Mouse (Mus musculus) lung, postnatal 0 days (tissue): Measurements from ENCODE around the gene Klf1. TPM values are rescaled to one million over a fixed set of nuclear protein-coding genes. Genes with fewer than 3 reads are reported as not detected.
A peak's percentile ranks its signal among the peaks of the same experiment; 100 is the strongest.
"Not testable (repeated sequence)": the region's sequence is repeated elsewhere in the genome, so short reads cannot be mapped to it uniquely, and the experiment has no call there.

Source experiments
- ATAC-seq: fragments of 200-750 bp; cut with Nextera tagmentation; 2 replicates; pipeline ENCODE4 v1.8.0; 2017; ENCODE audit warnings: moderate library complexity
- DNase-seq: peaks from one replicate; pipeline ENCODE4 v3.0.0-alpha.2; 2016; ENCODE audit warnings: low spot score
- H3K27ac ChIP-seq: fragments of 300-500 bp; sonication (generic); 2 replicates; pipeline ENCODE4 v1.5.1; 2014; ENCODE audit warnings: antibody characterized with exemption, mild to moderate bottlenecking, low read length, mixed read lengths
- H3K27me3 ChIP-seq: fragments of 300-500 bp; sonication (generic); replicated peaks from 2 replicates; pipeline ENCODE4 v1.6.1; 2014; ENCODE audit warnings: low read length, mixed read lengths; ENCODE audit not compliant: insufficient read depth
- H3K36me3 ChIP-seq: fragments of 300-500 bp; sonication (generic); 2 replicates; pipeline ENCODE4 v1.6.1; 2014; ENCODE audit warnings: low read length, mixed read lengths; ENCODE audit not compliant: insufficient read depth
- H3K4me1 ChIP-seq: fragments of 300-500 bp; sonication (generic); 2 replicates; pipeline ENCODE4 v1.6.1; 2014; ENCODE audit warnings: antibody characterized with exemption, low read depth, low read length, mixed read lengths; ENCODE audit not compliant: insufficient read depth
- H3K4me2 ChIP-seq: fragments of 300-500 bp; sonication (generic); replicated peaks from 2 replicates; pipeline ENCODE4 v1.6.1; 2014; ENCODE audit warnings: low read depth, mild to moderate bottlenecking, low read length, moderate library complexity, mixed read lengths
- H3K4me3 ChIP-seq: fragments of 300-500 bp; sonication (generic); 2 replicates; pipeline ENCODE4 v1.5.1; 2014; ENCODE audit warnings: low read depth, low read length
- H3K9ac ChIP-seq: fragments of 300-500 bp; sonication (generic); replicated peaks from 2 replicates; pipeline ENCODE4 v1.6.1; 2014; ENCODE audit warnings: low read depth, mild to moderate bottlenecking
- H3K9me3 ChIP-seq: fragments of 300-500 bp; sonication (generic); 2 replicates; pipeline ENCODE4 v1.6.1; 2016; ENCODE audit warnings: low read length, mixed read lengths
- CTCF ChIP-seq: IDR thresholded peaks from 2 replicates; pipeline ENCODE4 v1.5.1; 2016; ENCODE audit warnings: antibody characterized with exemption, mild to moderate bottlenecking
- EP300 ChIP-seq: IDR thresholded peaks from 2 replicates; pipeline ENCODE4 v1.6.1; 2016; ENCODE audit warnings: antibody characterized with exemption, mild to moderate bottlenecking, control low read depth
- WGBS: fragments of 180-500 bp; shearing (Covaris S2); extraction: QIAGEN DNeasy Blood & Tissue Kit; methylation state at CpG from one replicate; pipeline ENCODE4 v1.1.7; 2014; 5-methylcytosine and 5-hydroxymethylcytosine counted together
- polyA plus RNA-seq: library from polyadenylated mRNA; unstranded; fragments of >200 nt; fragmentation: Nextera tagmentation; extraction: Ambion mirVana; gene quantifications from 2 replicates; pipeline ENCODE4 v1.2.1, GENCODE M21; 2015

Klf1 gene
- polyA plus RNA-seq, 1 experiment from 2014 or later = 1.1 TPM

DNA sequence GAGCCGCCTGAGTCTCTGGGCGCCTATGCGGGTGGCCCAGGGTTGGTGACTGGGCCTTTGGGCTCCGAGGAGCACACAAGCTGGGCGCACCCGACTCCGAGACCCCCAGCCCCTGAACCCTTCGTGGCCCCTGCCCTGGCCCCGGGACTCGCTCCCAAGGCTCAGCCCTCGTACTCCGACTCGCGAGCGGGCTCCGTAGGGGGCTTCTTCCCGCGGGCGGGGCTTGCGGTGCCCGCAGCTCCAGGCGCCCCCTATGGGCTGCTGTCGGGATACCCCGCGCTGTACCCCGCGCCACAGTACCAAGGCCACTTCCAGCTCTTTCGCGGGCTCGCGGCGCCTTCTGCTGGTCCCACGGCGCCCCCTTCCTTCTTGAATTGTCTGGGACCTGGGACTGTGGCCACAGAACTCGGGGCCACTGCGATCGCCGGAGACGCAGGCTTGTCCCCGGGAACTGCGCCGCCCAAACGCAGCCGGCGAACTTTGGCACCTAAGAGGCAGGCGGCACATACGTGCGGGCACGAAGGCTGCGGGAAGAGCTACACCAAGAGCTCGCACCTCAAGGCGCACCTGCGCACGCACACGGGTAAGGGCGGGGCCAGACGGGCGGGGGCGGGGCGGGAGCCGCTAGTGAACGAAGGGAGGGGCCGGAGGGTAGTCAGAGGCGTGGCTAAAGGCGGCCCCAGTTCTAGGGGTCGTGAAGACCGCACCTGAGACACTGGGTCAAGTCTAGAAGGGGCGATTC is 1.4 kb downstream of the Klf1 start:
- Histone ChIP-seq H3K9ac (peak overlapping the region; percentile 29), H3K4me3 (peak overlapping the region; percentile 48), H3K27ac (peak overlapping the region; percentile 77), H3K36me3 (no peaks in the 10 kb centered on the region), H3K4me1 (peaks cover 6% of the 10 kb centered on the region; the same call in 1 of the 2 replicates), H3K4me2 (peak overlapping the region; percentile 99), H3K27me3 (0 out of 2 replicates have a peak, but pooled peaks cover 4% of the 10 kb centered on the region), H3K9me3 (no peaks in the 10 kb centered on the region)
- WGBS = 3% methylated on average over 59 of the region's 68 CpGs
- TF ChIP-seq EP300 = no peak
- peak; percentile 93 for TF ChIP-seq CTCF
- DNase-seq = peak; percentile 94
- peak; percentile 95 for ATAC-seq

DNA sequence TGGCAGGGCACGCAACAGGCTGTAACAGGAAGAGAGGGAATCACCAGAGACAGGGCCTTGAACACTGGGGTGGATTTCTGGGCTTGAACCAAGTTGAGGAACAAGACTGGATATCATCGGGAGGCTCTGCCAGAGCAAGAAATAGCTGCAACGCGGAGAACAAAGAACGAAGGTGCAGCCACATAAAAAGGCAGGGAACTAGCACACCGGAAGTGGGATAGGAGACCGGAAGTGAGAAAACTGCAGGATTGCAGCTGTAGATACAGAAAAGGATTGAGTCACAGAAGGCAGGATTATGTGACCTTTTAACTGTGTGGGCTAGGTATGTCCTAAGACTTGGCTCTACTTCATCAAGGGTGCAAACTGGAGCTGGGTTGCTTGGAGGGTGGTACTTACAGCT is 2.6 kb downstream of the Klf1 start:
- TF ChIP-seq CTCF (no peak), EP300 (no peak)
- no peak overlapping the region for H3K4me2 ChIP-seq
- WGBS = 89% methylated on average over 7 of the region's 7 CpGs

DNA sequence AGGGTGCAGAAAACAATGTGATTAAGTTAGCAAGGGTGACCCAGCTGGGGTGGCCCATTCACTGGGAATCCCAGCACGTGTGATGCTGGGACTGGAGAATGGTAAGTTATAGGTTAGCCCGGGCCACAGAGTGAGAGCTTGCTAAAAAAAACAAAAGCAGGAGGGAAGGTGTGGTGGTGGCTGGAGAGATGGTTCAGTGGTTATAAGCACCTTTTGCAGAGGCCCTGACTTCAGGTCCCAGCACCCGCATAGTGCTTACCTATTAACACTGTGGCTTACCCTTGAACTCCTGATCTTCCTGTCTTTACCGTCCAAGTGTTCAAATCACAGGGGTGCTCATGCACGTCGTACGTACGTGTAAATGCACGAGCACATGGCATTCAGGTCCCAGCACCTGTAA is 5.3 kb downstream of the Klf1 start:
- H3K4me1 ChIP-seq = peaks cover 6% of the 10 kb centered on the region; the same call in 1 of the 2 replicates
- no peak overlapping the region for H3K4me3 ChIP-seq
- H3K27ac ChIP-seq = no peak overlapping the region
- no peaks in the 10 kb centered on the region for H3K9me3 ChIP-seq
- TF ChIP-seq EP300 = no peak
- ATAC-seq (no peak), DNase-seq (no peak)
- no peak overlapping the region for H3K9ac ChIP-seq
- no peaks in the 10 kb centered on the region for H3K36me3 ChIP-seq
- WGBS = 92% methylated on average over 9 of the region's 9 CpGs
- H3K4me2 ChIP-seq = no peak overlapping the region
- H3K27me3 ChIP-seq = no peaks in the 10 kb centered on the region; the same call in 1 of the 2 replicates

More for the DNA sequence above, 2.6 kb downstream of the Klf1 start:
- H3K36me3 ChIP-seq = no peaks in the 10 kb centered on the region
- no peak for ATAC-seq
- H3K27me3 ChIP-seq = 0 out of 2 replicates have a peak, but pooled peaks cover 4% of the 10 kb centered on the region
- H3K4me1 ChIP-seq = peaks cover 6% of the 10 kb centered on the region; the same call in 1 of the 2 replicates
- no peak for DNase-seq
- no peak overlapping the region for H3K27ac ChIP-seq
- H3K9me3 ChIP-seq = no peaks in the 10 kb centered on the region
- no peak overlapping the region for H3K4me3 ChIP-seq
- H3K9ac ChIP-seq = no peak overlapping the region

DNA sequence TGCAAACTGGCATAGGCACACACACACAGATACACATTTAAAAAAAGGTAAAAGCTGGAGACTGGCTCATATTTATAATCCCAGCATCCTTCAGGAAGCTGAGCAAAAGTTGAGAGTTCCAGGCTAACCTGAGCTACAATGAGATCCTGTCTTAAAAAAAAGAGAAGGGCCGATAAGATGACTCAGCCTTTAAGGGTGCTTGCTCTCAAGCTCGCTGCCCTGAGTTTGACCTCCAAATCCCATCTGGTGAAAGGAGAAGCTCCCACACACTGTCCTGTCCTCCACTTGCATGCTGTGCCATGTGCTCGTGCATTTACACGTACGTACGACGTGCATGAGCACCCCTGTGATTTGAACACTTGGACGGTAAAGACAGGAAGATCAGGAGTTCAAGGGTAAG is 5.8 kb downstream of the Klf1 start:
- H3K36me3 ChIP-seq = no peaks in the 10 kb centered on the region
- peaks cover 3% of the 10 kb centered on the region; the same call in 1 of the 2 replicates for H3K4me1 ChIP-seq
- no peak overlapping the region for H3K9ac ChIP-seq
- DNase-seq = no peak
- H3K27me3 ChIP-seq = no peaks in the 10 kb centered on the region; the same call in 1 of the 2 replicates
- no peak overlapping the region for H3K4me3 ChIP-seq
- H3K4me2 ChIP-seq = no peak overlapping the region
- H3K27ac ChIP-seq = no peak overlapping the region
- TF ChIP-seq EP300 (no peak), CTCF (no peak)
- WGBS = 68% methylated on average over 8 of the region's 8 CpGs
- ATAC-seq = no peak
- no peaks in the 10 kb centered on the region for H3K9me3 ChIP-seq

DNA sequence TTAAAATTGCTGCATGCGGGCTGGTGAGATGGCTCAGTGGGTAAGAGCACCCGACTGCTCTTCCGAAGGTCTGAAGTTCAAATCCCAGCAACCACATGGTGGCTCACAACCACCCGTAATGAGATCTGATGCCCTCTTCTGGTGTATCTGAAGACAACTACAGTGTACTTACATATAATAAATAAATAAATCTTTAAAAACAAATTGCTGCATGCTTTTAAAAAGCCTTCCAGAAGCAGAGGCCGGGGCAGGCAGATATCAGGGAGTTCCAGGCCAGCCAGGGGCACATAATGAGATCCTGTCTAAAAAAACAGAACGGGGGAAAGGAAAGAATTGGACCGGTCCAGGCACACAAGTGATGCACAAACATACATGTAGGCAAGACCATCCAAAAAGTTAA is 6.3 kb downstream of the Klf1 start:
- not testable (repeated sequence) for ATAC-seq, H3K27ac ChIP-seq, H3K27me3 ChIP-seq, H3K9ac ChIP-seq, DNase-seq, H3K36me3 ChIP-seq, H3K4me1 ChIP-seq, H3K9me3 ChIP-seq
- WGBS = 21% methylated on average over 6 of the region's 7 CpGs
- Histone ChIP-seq H3K4me2 (peak overlapping the region; percentile 86), H3K4me3 (peak overlapping the region; percentile 52)

DNA sequence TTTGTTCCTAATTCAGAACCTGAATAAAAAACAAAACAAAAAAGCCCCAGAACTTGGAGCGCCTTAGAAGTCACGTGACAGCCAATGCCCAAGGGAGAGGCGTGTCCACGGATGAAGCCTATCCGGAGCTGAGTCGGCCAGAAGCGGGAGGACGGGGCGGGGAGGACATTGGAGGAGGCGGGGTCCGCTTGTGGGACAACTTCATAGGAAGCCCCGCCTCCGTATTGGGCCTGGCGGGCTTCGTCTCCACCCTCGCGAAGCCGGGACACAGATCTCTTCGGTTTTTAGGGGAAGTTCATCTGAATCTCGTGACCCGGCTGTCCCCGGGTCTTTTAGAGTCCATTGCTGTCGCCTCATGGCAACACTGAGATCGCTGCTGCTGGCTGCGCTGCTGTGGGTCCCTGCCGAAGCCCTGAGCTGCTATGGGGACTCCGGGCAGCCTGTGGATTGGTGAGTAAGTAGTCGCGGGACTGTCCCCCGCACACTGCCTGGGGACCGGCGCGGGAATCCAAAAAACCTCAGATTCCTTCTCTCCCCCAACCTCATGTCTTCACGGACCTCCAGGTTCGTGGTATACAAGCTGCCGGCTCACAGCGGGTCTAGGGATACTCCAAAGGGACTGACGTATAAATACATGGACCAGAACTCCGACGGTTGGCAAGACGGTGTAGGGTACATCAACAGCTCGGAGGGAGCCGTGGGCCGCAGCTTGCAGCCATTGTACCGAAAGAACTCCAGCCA is 6.9 kb downstream of the Klf1 start, which contains the start of gene Dnase2a:
TSS of gene Dnase2a (plus strand) at position 140 of the 741 bp plus-strand sequence.
- Histone ChIP-seq H3K27me3 (peaks cover 6% of the 10 kb centered on the region), H3K9me3 (no peaks in the 10 kb centered on the region), H3K9ac (peak within 1 kb of the TSS; percentile 62), H3K27ac (0 out of 2 replicates have a peak within 1 kb of the TSS, but pooled peaks have one; percentile 47), H3K4me2 (peak within 1 kb of the TSS; percentile 86), H3K4me3 (peak within 1 kb of the TSS; percentile 52), H3K4me1 (no peaks in the 10 kb centered on the region; the same call in 1 of the 2 replicates), H3K36me3 (no peaks in the 10 kb centered on the region)
- peak; percentile 96 for ATAC-seq
- under 1% methylated on average over 45 of the region's 45 CpGs for WGBS
- peak; percentile 99 for DNase-seq
- no peak for TF ChIP-seq EP300
- no peak for TF ChIP-seq CTCF
